Comparison of ENCODE assay signal across 22 mouse cellular contexts in the genomic region with DNA sequence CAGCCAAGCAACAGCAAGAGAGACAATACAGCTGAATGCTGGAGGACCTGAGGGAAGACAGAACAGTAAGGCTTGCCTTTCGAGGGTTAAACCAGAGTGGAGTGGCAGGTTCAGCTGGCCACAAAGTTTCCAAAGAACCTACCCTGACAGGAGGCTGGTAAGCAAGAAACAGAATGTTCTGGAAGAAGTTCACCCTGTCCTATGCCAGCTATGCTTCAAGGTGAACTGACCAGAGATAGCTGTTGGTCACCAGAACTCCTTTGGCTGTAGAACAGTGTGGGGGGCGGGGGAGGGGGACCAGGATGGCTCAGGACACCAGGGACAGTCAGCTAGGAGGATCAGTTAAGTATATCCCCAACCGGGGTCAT. TPM values are rescaled to one million over a fixed set of nuclear protein-coding genes. Genes with fewer than 3 reads are reported as not detected.
DNase-seq lines count a peak whose midpoint lies in the region; ATAC-seq and TF ChIP-seq lines count a peak whose summit lies in the region.
"Had no signal": no experiment of that assay in that cellular context is flagged by ENCODE, and none has a peak within 500 bp of the region (broad histone marks: within the 10 kb centered on the region; RNA-seq: fewer than 3 reads in every experiment).

No protein-coding gene starts in this region.

- WGBS in embryonic facial prominence, embryonic 13.5 days = 71% methylated on average over 3 of the region's 3 CpGs
- 81% methylated on average over 3 of the region's 3 CpGs for WGBS in embryonic facial prominence, embryonic 10.5 days
- 63% methylated on average over 3 of the region's 3 CpGs for WGBS in heart, adult 2 months
- 60% methylated on average over 3 of the region's 3 CpGs for WGBS in heart, embryonic 13.5 days

- no peak overlapping the region for H3K4me2 ChIP-seq in embryonic facial prominence, embryonic 13.5 days
- H3K4me2 ChIP-seq in heart, embryonic 13.5 days = peak overlapping the region; percentile 33; the same call in 1 of the 2 replicates
- H3K4me2 ChIP-seq: hindbrain, embryonic 13.5 days; kidney, embryonic 15.5 days; limb, embryonic 12.5 days; liver, embryonic 11.5 days; midbrain, embryonic 13.5 days had no signal

- H3K27ac ChIP-seq in embryonic facial prominence, embryonic 13.5 days = no peak overlapping the region
- H3K27ac ChIP-seq in embryonic facial prominence, embryonic 10.5 days (replicated peaks) = no peak overlapping the region
- peak overlapping the region; percentile 92 for H3K27ac ChIP-seq in heart, adult 2 months
- peak overlapping the region; percentile 77 for H3K27ac ChIP-seq in heart, embryonic 13.5 days (replicated peaks)
- no peak overlapping the region for H3K27ac ChIP-seq in left cerebral cortex, adult 2 months
- H3K27ac ChIP-seq: forebrain, embryonic 10.5 days; hindbrain, embryonic 13.5 days; kidney, embryonic 15.5 days; midbrain, embryonic 13.5 days had no signal

- 0 out of 2 replicates have a peak, but pooled peaks cover 6% of the 10 kb centered on the region for H3K4me1 ChIP-seq in embryonic facial prominence, embryonic 13.5 days
- peaks cover 5% of the 10 kb centered on the region for H3K4me1 ChIP-seq in embryonic facial prominence, embryonic 10.5 days
- peaks cover 3% of the 10 kb centered on the region; the same call in 1 of the 2 replicates for H3K4me1 ChIP-seq in heart, adult 2 months (ENCODE audit: control insufficient read depth, insufficient read depth, low read length)
- H3K4me1 ChIP-seq in heart, embryonic 13.5 days = peaks cover 29% of the 10 kb centered on the region
- H3K4me1 ChIP-seq: limb, embryonic 12.5 days had no signal

- ATAC-seq in embryonic facial prominence, embryonic 13.5 days (ENCODE audit: insufficient number of reproducible peaks, insufficient read depth, low FRiP score, low TSS enrichment, low read depth) = no peak
- ATAC-seq in heart, embryonic 13.5 days (ENCODE audit: extremely low read depth, insufficient number of reproducible peaks, low FRiP score, low TSS enrichment) = no peak
- ATAC-seq: liver, postnatal 0 days; midbrain, embryonic 13.5 days had no signal

- intact Hi-C loops in heart, adult 2 months (cut with DNase I) = loop anchor here (5.0 kb wide), 2 partner anchors 33 to 37 kb away; a partner anchor contains a TSS
- intact Hi-C loops in left cerebral cortex, adult 2 months (cut with DNase I) = no loop called here

- 0 out of 2 replicates have a peak overlapping the region, but pooled peaks have one; percentile 32 for H3K9ac ChIP-seq in embryonic facial prominence, embryonic 13.5 days
- H3K9ac ChIP-seq in heart, adult 2 months (ENCODE audit: low read depth, low read length) = peak overlapping the region; percentile 55
- H3K9ac ChIP-seq in heart, embryonic 13.5 days = peak overlapping the region; percentile 41
- H3K9ac ChIP-seq: hindbrain, embryonic 13.5 days; kidney, embryonic 15.5 days; limb, embryonic 12.5 days; liver, postnatal 0 days; midbrain, embryonic 13.5 days had no signal

- no peak overlapping the region for H3K4me3 ChIP-seq in embryonic facial prominence, embryonic 13.5 days
- no peak overlapping the region for H3K4me3 ChIP-seq in embryonic facial prominence, embryonic 10.5 days
- no peak overlapping the region for H3K4me3 ChIP-seq in heart, adult 2 months
- no peak overlapping the region for H3K4me3 ChIP-seq in heart, embryonic 13.5 days
- no peak overlapping the region for H3K4me3 ChIP-seq in left cerebral cortex, adult 2 months
- H3K4me3 ChIP-seq: forebrain, embryonic 10.5 days; hindbrain, embryonic 13.5 days; kidney, embryonic 15.5 days; limb, embryonic 12.5 days; midbrain, embryonic 13.5 days had no signal

- peak; percentile 63; the same call in 1 of the 2 replicates for TF ChIP-seq EP300 in heart, adult 2 months (IDR thresholded peaks at IDR 0.05; ENCODE audit: insufficient read depth, low read depth, low read length)

- H3K36me3 ChIP-seq in embryonic facial prominence, embryonic 13.5 days = no peaks in the 10 kb centered on the region
- no peaks in the 10 kb centered on the region for H3K36me3 ChIP-seq in embryonic facial prominence, embryonic 10.5 days (replicated peaks)
- H3K36me3 ChIP-seq in heart, adult 2 months (ENCODE audit: control insufficient read depth, insufficient read depth, low read length) = no peaks in the 10 kb centered on the region
- no peaks in the 10 kb centered on the region for H3K36me3 ChIP-seq in heart, embryonic 13.5 days
- H3K36me3 ChIP-seq: forebrain, embryonic 10.5 days; hindbrain, embryonic 13.5 days; kidney, embryonic 15.5 days; limb, embryonic 12.5 days; midbrain, embryonic 13.5 days had no signal

- no peak for TF ChIP-seq CTCF in heart, adult 2 months (IDR thresholded peaks at IDR 0.05)
- TF ChIP-seq CTCF in left cerebral cortex, adult 2 months (IDR thresholded peaks at IDR 0.05) = no peak

- DNase-seq in embryonic facial prominence, embryonic 10.5 days (ENCODE audit: low spot score) = no peak
- peak in 1 of 2 experiments; percentile 51 for DNase-seq in heart, adult 2 months
- no peak for DNase-seq in heart, adult 8-10 months (ENCODE audit: low spot score)
- peak; percentile 92 for DNase-seq in skeletal muscle tissue, adult 2 months (ENCODE audit: low read depth, low spot score)
- no peak for DNase-seq in left cerebral cortex, adult 2 months (ENCODE audit: extremely low spot score in 1 of 2, low spot score in 2 of 2)
- no peak for DNase-seq in spleen, adult 18-20 months
- DNase-seq: adrenal gland, postnatal 10 days; cerebellum, adult 9-11 months; kidney, adult 11 months; kidney, postnatal 36 days; layer of hippocampus, postnatal 36 days; liver, postnatal 0 days; lung, postnatal 14 days; right cerebral cortex, postnatal 25 days had no signal

- H3K79me2 ChIP-seq in heart, adult 2 months (replicated peaks; ENCODE audit: control insufficient read depth, insufficient read depth, low read length) = no peaks in the 10 kb centered on the region

- no peaks in the 10 kb centered on the region for H3K27me3 ChIP-seq in embryonic facial prominence, embryonic 13.5 days
- no peaks in the 10 kb centered on the region for H3K27me3 ChIP-seq in embryonic facial prominence, embryonic 10.5 days (replicated peaks; ENCODE audit: low read depth, poor library complexity, severe bottlenecking)
- no peaks in the 10 kb centered on the region for H3K27me3 ChIP-seq in heart, adult 2 months (ENCODE audit: control insufficient read depth, insufficient read depth, low read length)
- no peaks in the 10 kb centered on the region for H3K27me3 ChIP-seq in heart, embryonic 13.5 days (replicated peaks)
- H3K27me3 ChIP-seq: hindbrain, embryonic 13.5 days; kidney, embryonic 15.5 days; limb, embryonic 12.5 days; midbrain, embryonic 13.5 days had no signal

- no peaks in the 10 kb centered on the region for H3K9me3 ChIP-seq in embryonic facial prominence, embryonic 13.5 days
- H3K9me3 ChIP-seq in embryonic facial prominence, embryonic 10.5 days = peaks cover 2% of the 10 kb centered on the region; the same call in 1 of the 2 replicates
- H3K9me3 ChIP-seq in heart, embryonic 13.5 days = no peaks in the 10 kb centered on the region
- H3K9me3 ChIP-seq: forebrain, embryonic 10.5 days; hindbrain, embryonic 13.5 days; kidney, embryonic 15.5 days; limb, embryonic 12.5 days; midbrain, embryonic 13.5 days had no signal

- TF ChIP-seq POLR2A in heart, adult 2 months (IDR thresholded peaks at IDR 0.05; ENCODE audit: insufficient read depth, low read depth, low read length) = 0 out of 2 replicates have a peak, but pooled peaks have one; percentile 14

RNA-seq across cellular contexts. Expression of a gene that starts 16.6 kb away (rescaled TPM):
- polyA plus RNA-seq in embryonic facial prominence, embryonic 13.5 days (2015; fragmentation: Nextera tagmentation; extraction: Ambion mirVana) = 324 and 327 TPM in 2 replicates
- 377 and 383 TPM in 2 replicates for polyA plus RNA-seq in embryonic facial prominence, embryonic 10.5 days (2016; fragmentation: Nextera tagmentation; extraction: Ambion mirVana)
- 10 to 100 TPM; 45.3 to 49.1 TPM for total RNA-seq in heart, adult 2 months (2021)
- polyA plus RNA-seq in heart, adult 2 months (2012; rRNA removed) = 28.8 and 37.7 TPM in 2 replicates
- 10 to 100 TPM; 33.2 to 42.3 (median 37.9) TPM for total RNA-seq in heart, adult 8-10 months (2022)
- polyA plus RNA-seq in heart, embryonic 13.5 days (2015; fragmentation: Nextera tagmentation; extraction: Ambion mirVana) = 130 and 140 TPM in 2 replicates
- 10 to 100 TPM; 70.8 to 82.2 TPM for total RNA-seq in left cerebral cortex, adult 2 months (2021)

RNA-seq across cellular contexts. Expression of a gene that starts 34.7 kb away (rescaled TPM):
- 183 and 196 TPM in 2 replicates for polyA plus RNA-seq in embryonic facial prominence, embryonic 13.5 days (2015; fragmentation: Nextera tagmentation; extraction: Ambion mirVana)
- polyA plus RNA-seq in embryonic facial prominence, embryonic 10.5 days (2016; fragmentation: Nextera tagmentation; extraction: Ambion mirVana) = 177 and 186 TPM in 2 replicates
- total RNA-seq in heart, adult 2 months (2021) = 10 to 100 TPM; 58.8 to 81.2 TPM
- 14.9 and 35.4 TPM in 2 replicates for polyA plus RNA-seq in heart, adult 2 months (2012; rRNA removed)
- 10 to 100 TPM; 51.2 to 75.7 (median 66.5) TPM for total RNA-seq in heart, adult 8-10 months (2022)
- 114 and 125 TPM in 2 replicates for polyA plus RNA-seq in heart, embryonic 13.5 days (2015; fragmentation: Nextera tagmentation; extraction: Ambion mirVana)
- total RNA-seq in left cerebral cortex, adult 2 months (2021) = 10 to 100 TPM; 41.1 to 41.7 TPM

RNA-seq across cellular contexts. Expression of a gene that starts 56.3 kb away (rescaled TPM):
- 0.51 and 0.55 TPM in 2 replicates for polyA plus RNA-seq in embryonic facial prominence, embryonic 13.5 days (2015; fragmentation: Nextera tagmentation; extraction: Ambion mirVana)
- polyA plus RNA-seq in embryonic facial prominence, embryonic 10.5 days (2016; fragmentation: Nextera tagmentation; extraction: Ambion mirVana) = 0.15 and 0.43 TPM in 2 replicates
- total RNA-seq in heart, adult 2 months (2021) = under 1 TPM; 0.23 to 0.59 TPM
- 0.64 and 0.88 TPM in 2 replicates for polyA plus RNA-seq in heart, adult 2 months (2012; rRNA removed)
- total RNA-seq in heart, adult 8-10 months (2022) = under 1 TPM; 0.22 to 0.57 (median 0.36) TPM
- polyA plus RNA-seq in heart, embryonic 13.5 days (2015; fragmentation: Nextera tagmentation; extraction: Ambion mirVana) = 0.29 and 0.36 TPM in 2 replicates
- under 1 TPM in 1 of 2 experiments, not detected in 1; 0.11 TPM for total RNA-seq in left cerebral cortex, adult 2 months (2021)

Comparison
In these comparisons a context has a peak if more than half of its experiments do, and no peak if none do; other contexts are left out.
1. H3K27ac ChIP-seq: peak in heart, adult 2 months (single experiment) and heart, embryonic 13.5 days (single experiment); none in embryonic facial prominence, embryonic 13.5 days (single experiment), embryonic facial prominence, embryonic 10.5 days (single experiment) and left cerebral cortex, adult 2 months (single experiment).
2. Peak in every context shown above with its lines, with median percentiles within 50 percentile points of each other: H3K9ac ChIP-seq.